Mouse (Mus musculus): Measurements from ENCODE around the gene Kcnj16.

Gene Kcnj16

GRCm38 (mm10) chr11:111056030-111056429 is 88.2 kb downstream of the Kcnj16 start:
- peak; percentile 48 for ATAC-seq (ENCODE audit: low TSS enrichment)

- no peak for ATAC-seq (ENCODE audit: low TSS enrichment)
These were observed 89.6 kb downstream of the Kcnj16 start for GRCm38 (mm10) chr11:111057435-111057834.

DNA sequence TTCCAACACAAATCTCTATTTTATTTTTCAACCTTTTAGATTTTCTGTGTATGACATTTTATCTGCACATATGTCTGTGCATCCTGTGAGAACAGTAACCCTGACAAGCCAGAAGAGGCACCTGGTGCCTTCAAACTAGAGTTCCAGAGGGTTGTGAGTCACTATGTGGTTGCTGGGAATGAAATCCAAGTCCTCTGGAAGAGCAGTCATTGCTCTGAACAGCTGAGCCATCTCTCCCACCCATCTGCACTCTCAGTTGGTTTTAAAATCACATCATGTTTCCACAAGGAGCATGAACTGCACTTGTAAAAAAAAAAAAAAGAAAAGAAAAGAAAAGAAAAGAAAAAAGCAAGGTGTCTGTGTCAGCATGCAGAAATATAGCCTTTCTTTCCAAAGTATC is 91.6 kb downstream of the Kcnj16 start:
- ATAC-seq (ENCODE audit: low TSS enrichment) = no peak

- no peak for ATAC-seq (ENCODE audit: low TSS enrichment)
These were observed 92.4 kb downstream of the Kcnj16 start for GRCm38 (mm10) chr11:111060216-111060615.

DNA sequence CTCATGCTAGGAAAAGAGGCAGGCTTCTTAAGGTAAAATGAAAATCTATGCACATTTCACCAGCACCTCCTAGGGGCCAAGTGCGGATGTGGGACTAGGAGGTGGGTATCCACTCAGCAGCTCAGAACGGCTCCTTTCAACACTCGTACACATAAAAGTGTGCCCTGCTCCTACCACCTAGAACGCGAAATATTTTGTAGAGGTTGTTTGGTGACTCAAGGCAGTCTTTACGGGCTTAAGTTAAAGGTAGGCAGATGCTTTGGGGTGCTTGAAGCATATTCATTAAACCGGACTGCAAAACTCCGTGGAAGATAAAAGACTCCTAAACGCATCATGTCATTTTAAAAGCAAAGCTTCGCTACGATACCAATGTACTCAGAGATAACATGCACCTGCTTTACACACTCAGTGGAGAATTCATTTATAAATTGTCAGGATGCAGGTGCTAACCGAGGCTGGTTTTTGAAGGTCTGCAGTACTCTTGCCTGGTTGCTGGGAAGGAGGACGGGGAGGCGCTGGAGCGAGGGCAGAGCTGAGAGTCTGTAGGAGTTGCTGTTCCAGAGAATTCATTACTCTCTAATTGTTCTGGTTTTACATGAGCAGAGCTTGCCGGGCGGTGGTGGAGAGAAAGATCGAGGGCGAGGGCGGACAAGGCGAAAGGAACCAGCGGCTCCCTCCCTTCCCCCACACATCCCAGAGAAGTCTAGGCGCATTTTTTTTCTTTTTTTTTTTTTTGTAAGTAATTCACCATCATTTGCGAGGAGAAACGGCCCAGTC is 97.1 kb downstream of the Kcnj16 start:
- ATAC-seq (ENCODE audit: low TSS enrichment) = peak; percentile 60

- ATAC-seq (ENCODE audit: low TSS enrichment) = peak; percentile 91
These were observed 97.9 kb downstream of the Kcnj16 start, which contains the start of gene Kcnj2 for GRCm38 (mm10) chr11:111065635-111066298. TSS of gene Kcnj2 (plus strand) at chr11:111066164.

DNA sequence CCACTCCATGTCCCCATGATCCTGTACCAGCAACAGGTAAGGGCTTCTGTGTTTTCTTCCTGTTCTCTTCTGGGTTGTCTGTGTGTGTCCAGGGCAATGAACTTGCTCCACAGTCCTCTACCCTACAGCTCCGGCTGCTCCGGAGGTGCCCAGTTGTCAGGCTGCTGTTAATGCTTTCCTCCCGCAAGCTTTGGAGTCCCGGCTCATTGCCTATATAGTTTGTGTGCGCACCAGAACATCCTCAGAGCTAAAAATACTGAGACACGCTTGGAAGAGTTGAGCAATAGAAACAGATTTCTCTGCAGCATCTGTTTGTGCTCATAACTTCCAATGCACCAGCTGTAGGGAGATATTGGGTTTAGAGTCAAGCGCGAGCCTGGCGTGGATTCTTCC is 98.5 kb downstream of the Kcnj16 start:
- peak; percentile 30 for ATAC-seq (ENCODE audit: low TSS enrichment)

- ATAC-seq (ENCODE audit: low TSS enrichment) = no peak
These were observed 100.0 kb downstream of the Kcnj16 start for GRCm38 (mm10) chr11:111067787-111068186.

DNA sequence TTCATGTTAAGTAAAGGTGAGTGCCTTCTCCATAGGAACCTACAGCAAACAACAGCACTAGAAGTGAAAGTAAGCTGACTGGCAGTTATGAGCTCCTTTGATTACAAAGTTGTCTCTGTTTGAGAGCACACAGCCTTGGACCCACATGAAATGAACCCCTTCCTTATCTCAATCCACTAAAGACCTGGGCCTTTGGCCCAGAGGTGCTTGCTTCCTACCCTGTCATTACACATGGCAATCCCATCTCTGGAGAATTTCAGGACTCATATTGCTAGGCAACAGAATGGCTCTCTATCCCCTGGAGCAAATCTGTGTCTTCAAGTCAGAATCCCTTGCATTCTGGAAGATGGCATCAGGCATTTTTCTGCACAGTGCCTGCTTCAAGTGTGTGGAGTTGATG is 102.6 kb downstream of the Kcnj16 start:
- ATAC-seq (ENCODE audit: low TSS enrichment) = no peak

DNA sequence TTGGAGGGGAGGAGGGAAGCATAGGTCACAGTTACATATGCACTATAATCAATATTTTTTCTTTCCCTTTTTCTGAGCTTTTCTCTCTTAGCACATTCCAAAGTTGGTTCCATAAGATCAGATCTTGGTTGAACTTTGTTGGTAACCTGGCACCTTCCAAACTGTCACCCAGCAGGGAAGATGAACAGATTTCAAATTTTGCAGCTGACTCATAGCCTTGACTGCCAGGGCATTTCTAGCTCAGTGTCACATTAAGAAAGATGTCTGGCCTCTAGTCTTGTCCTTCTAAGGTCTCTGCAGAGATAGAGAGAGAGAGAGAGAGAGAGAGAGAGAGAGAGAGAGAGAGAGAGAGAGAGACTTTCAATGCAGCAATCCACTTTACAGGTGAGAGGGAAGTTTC is 106.3 kb downstream of the Kcnj16 start:
- ATAC-seq (ENCODE audit: low TSS enrichment) = no peak

All from frontal cortex, adult (tissue).